Mouse (Mus musculus): ENCODE results near the gene Teddm3. TPM values are rescaled to one million over a fixed set of nuclear protein-coding genes. Genes with fewer than 3 reads are reported as not detected.
"Not testable (repeated sequence)": the region's sequence is repeated elsewhere in the genome, so short reads cannot be mapped to it uniquely, and the experiment has no call there.

The Teddm3 gene
- polyA plus RNA-seq, 1 experiment from 2014 or later: not detected

GRCm38 (mm10) chr16:21188345-21188744 lies 34.5 kb upstream of the Teddm3 start:
- WGBS: 82% methylated on average over 3 of the region's 3 CpGs
- Histone ChIP-seq H3K4me2 (no peak overlapping the region), H3K4me1 (replicated peaks) (peaks cover 13% of the 10 kb centered on the region), H3K27ac (no peak overlapping the region), H3K9ac (replicated peaks) (no peak overlapping the region), H3K9me3 (no peaks in the 10 kb centered on the region), H3K36me3 (no peaks in the 10 kb centered on the region), H3K27me3 (no peaks in the 10 kb centered on the region), H3K4me3 (replicated peaks) (no peak overlapping the region)
- no peak for ATAC-seq (ENCODE audit: insufficient number of reproducible peaks, insufficient read depth, low FRiP score, low TSS enrichment, low read depth)

GRCm38 (mm10) chr16:21187568-21187967 lies 33.8 kb upstream of the Teddm3 start:
- Histone ChIP-seq H3K4me2 (no peak overlapping the region), H3K27me3 (no peaks in the 10 kb centered on the region), H3K9ac (replicated peaks) (no peak overlapping the region), H3K4me1 (replicated peaks) (peaks cover 13% of the 10 kb centered on the region), H3K36me3 (no peaks in the 10 kb centered on the region), H3K4me3 (replicated peaks) (no peak overlapping the region), H3K27ac (no peak overlapping the region), H3K9me3 (no peaks in the 10 kb centered on the region)
- no peak for ATAC-seq (ENCODE audit: insufficient number of reproducible peaks, insufficient read depth, low FRiP score, low TSS enrichment, low read depth)
- WGBS: 38% methylated on average over 7 of the region's 7 CpGs

GRCm38 (mm10) chr16:21184697-21185096 lies 30.9 kb upstream of the Teddm3 start:
- H3K27me3 ChIP-seq: no peaks in the 10 kb centered on the region
- H3K27ac ChIP-seq: no peak overlapping the region
- no peaks in the 10 kb centered on the region for H3K36me3 ChIP-seq
- ATAC-seq (ENCODE audit: insufficient number of reproducible peaks, insufficient read depth, low FRiP score, low TSS enrichment, low read depth): no peak
- H3K9ac ChIP-seq (replicated peaks): no peak overlapping the region
- H3K4me1 ChIP-seq (replicated peaks): no peaks in the 10 kb centered on the region
- no peaks in the 10 kb centered on the region for H3K9me3 ChIP-seq
- no peak overlapping the region for H3K4me3 ChIP-seq (replicated peaks)
- no peak overlapping the region for H3K4me2 ChIP-seq

GRCm38 (mm10) chr16:21182108-21182507 lies 28.3 kb upstream of the Teddm3 start:
- Histone ChIP-seq H3K36me3 (no peaks in the 10 kb centered on the region), H3K27me3 (no peaks in the 10 kb centered on the region), H3K9ac (replicated peaks) (no peak overlapping the region), H3K4me2 (no peak overlapping the region), H3K4me1 (replicated peaks) (no peaks in the 10 kb centered on the region), H3K9me3 (no peaks in the 10 kb centered on the region), H3K27ac (no peak overlapping the region), H3K4me3 (replicated peaks) (no peak overlapping the region)
- WGBS: 76% methylated on average over 1 of the region's 1 CpGs
- ATAC-seq (ENCODE audit: insufficient number of reproducible peaks, insufficient read depth, low FRiP score, low TSS enrichment, low read depth): no peak

GRCm38 (mm10) chr16:21175236-21175635 lies 21.4 kb upstream of the Teddm3 start:
- no peaks in the 10 kb centered on the region for H3K27me3 ChIP-seq
- H3K36me3 ChIP-seq: no peaks in the 10 kb centered on the region
- WGBS: no CpG with 5 or more reads among the region's 1 CpGs
- no peak for ATAC-seq (ENCODE audit: insufficient number of reproducible peaks, insufficient read depth, low FRiP score, low TSS enrichment, low read depth)
- no peak overlapping the region for H3K9ac ChIP-seq (replicated peaks)
- H3K9me3 ChIP-seq: no peaks in the 10 kb centered on the region
- H3K4me3 ChIP-seq (replicated peaks): no peak overlapping the region
- no peaks in the 10 kb centered on the region for H3K4me1 ChIP-seq (replicated peaks)
- H3K27ac ChIP-seq: no peak overlapping the region
- no peak overlapping the region for H3K4me2 ChIP-seq

- Histone ChIP-seq H3K27ac (no peak overlapping the region), H3K9me3 (no peaks in the 10 kb centered on the region), H3K36me3 (no peaks in the 10 kb centered on the region), H3K27me3 (no peaks in the 10 kb centered on the region), H3K4me2 (no peak overlapping the region), H3K9ac (replicated peaks) (no peak overlapping the region), H3K4me3 (replicated peaks) (no peak overlapping the region), H3K4me1 (replicated peaks) (no peaks in the 10 kb centered on the region)
- 93% methylated on average over 13 of the region's 13 CpGs for WGBS
- no peak for ATAC-seq (ENCODE audit: insufficient number of reproducible peaks, insufficient read depth, low FRiP score, low TSS enrichment, low read depth)
These were observed 14.9 kb upstream of the Teddm3 start for GRCm38 (mm10) chr16:21168730-21169129.

- ATAC-seq (ENCODE audit: insufficient number of reproducible peaks, insufficient read depth, low FRiP score, low TSS enrichment, low read depth): peak; percentile 10; the same call in 1 of the 2 replicates
- H3K4me3 ChIP-seq (replicated peaks); H3K27ac ChIP-seq; H3K9me3 ChIP-seq; H3K36me3 ChIP-seq; H3K4me1 ChIP-seq (replicated peaks); H3K4me2 ChIP-seq; H3K27me3 ChIP-seq; H3K9ac ChIP-seq (replicated peaks): not testable (repeated sequence)
- WGBS: 21% methylated on average over 16 of the region's 19 CpGs
These were observed 11.8 kb upstream of the Teddm3 start for GRCm38 (mm10) chr16:21165343-21166220.

- H3K9me3 ChIP-seq; H3K4me1 ChIP-seq (replicated peaks); H3K9ac ChIP-seq (replicated peaks); H3K27me3 ChIP-seq; H3K27ac ChIP-seq; H3K4me3 ChIP-seq (replicated peaks); ATAC-seq (ENCODE audit: insufficient number of reproducible peaks, insufficient read depth, low FRiP score, low TSS enrichment, low read depth); H3K36me3 ChIP-seq; H3K4me2 ChIP-seq: not testable (repeated sequence)
- WGBS: 81% methylated on average over 3 of the region's 3 CpGs
These were observed 9.6 kb upstream of the Teddm3 start for GRCm38 (mm10) chr16:21163423-21163822.

GRCm38 (mm10) chr16:21159226-21159625 lies 5.4 kb upstream of the Teddm3 start:
- not testable (repeated sequence) for H3K4me3 ChIP-seq (replicated peaks); H3K9me3 ChIP-seq; H3K27me3 ChIP-seq; H3K27ac ChIP-seq; H3K4me2 ChIP-seq; H3K4me1 ChIP-seq (replicated peaks); H3K9ac ChIP-seq (replicated peaks); H3K36me3 ChIP-seq; ATAC-seq (ENCODE audit: insufficient number of reproducible peaks, insufficient read depth, low FRiP score, low TSS enrichment, low read depth)
- WGBS: 60% methylated on average over 1 of the region's 1 CpGs

GRCm38 (mm10) chr16:21156261-21156660 lies 2.5 kb upstream of the Teddm3 start:
- not testable (repeated sequence) for H3K9me3 ChIP-seq; H3K4me2 ChIP-seq; ATAC-seq (ENCODE audit: insufficient number of reproducible peaks, insufficient read depth, low FRiP score, low TSS enrichment, low read depth); H3K4me1 ChIP-seq (replicated peaks); H3K4me3 ChIP-seq (replicated peaks); H3K36me3 ChIP-seq; H3K9ac ChIP-seq (replicated peaks); H3K27me3 ChIP-seq; H3K27ac ChIP-seq

GRCm38 (mm10) chr16:21151564-21152361 lies 2.0 kb downstream of the Teddm3 start:
- no peaks in the 10 kb centered on the region for H3K4me1 ChIP-seq (replicated peaks)
- no peak for ATAC-seq (ENCODE audit: insufficient number of reproducible peaks, insufficient read depth, low FRiP score, low TSS enrichment, low read depth)
- no peak overlapping the region for H3K9ac ChIP-seq (replicated peaks)
- H3K9me3 ChIP-seq: no peaks in the 10 kb centered on the region
- 62% methylated on average over 4 of the region's 4 CpGs for WGBS
- H3K4me2 ChIP-seq: no peak overlapping the region
- no peaks in the 10 kb centered on the region for H3K36me3 ChIP-seq
- no peak overlapping the region for H3K27ac ChIP-seq
- no peaks in the 10 kb centered on the region for H3K27me3 ChIP-seq
- H3K4me3 ChIP-seq (replicated peaks): no peak overlapping the region

All from limb, embryonic 12.5 days (tissue).